Mouse (Mus musculus) kidney, adult 2 months (tissue): Measurements from ENCODE around the gene Aebp1. TPM values are rescaled to one million over a fixed set of nuclear protein-coding genes. Genes with fewer than 3 reads are reported as not detected.
A peak's percentile ranks its signal among the peaks of the same experiment; 100 is the strongest.

Experiments
- DNase-seq: peaks from one replicate; pipeline ENCODE4 v3.0.0; 2021
- H3K27ac ChIP-seq: fragments of 200-500 bp; 2 replicates; pipeline ENCODE4 v1.5.1; 2012; ENCODE audit warnings: low read depth, low read length, control low read depth, inconsistent platforms; ENCODE audit not compliant: insufficient read depth
- H3K27me3 ChIP-seq: fragments of 200-500 bp; replicated peaks from 2 replicates; pipeline ENCODE4 v1.6.1; 2012; ENCODE audit warnings: mild to moderate bottlenecking, moderate library complexity, low read length, inconsistent platforms; ENCODE audit not compliant: control insufficient read depth, insufficient read depth
- H3K36me3 ChIP-seq: fragments of 200-500 bp; 2 replicates; pipeline ENCODE4 v1.6.1; 2012; ENCODE audit warnings: mild to moderate bottlenecking, moderate library complexity, low read length, inconsistent platforms; ENCODE audit not compliant: control insufficient read depth, insufficient read depth
- H3K4me1 ChIP-seq: fragments of 200-500 bp; 2 replicates; pipeline ENCODE4 v1.6.1; 2011; ENCODE audit warnings: low read length; ENCODE audit not compliant: control insufficient read depth, insufficient read depth
- H3K4me3 ChIP-seq: fragments of 200-500 bp; 2 replicates; pipeline ENCODE4 v1.5.1; 2011; ENCODE audit warnings: mild to moderate bottlenecking, low read depth, low read length, control low read depth; ENCODE audit not compliant: insufficient read depth
- CTCF ChIP-seq: fragments of 200-500 bp; conservative IDR thresholded peaks from 2 replicates; pipeline ENCODE4 v1.5.1; 2011; ENCODE audit warnings: low read depth, mild to moderate bottlenecking, control low read depth, low read length, moderate library complexity, mixed read lengths; ENCODE audit not compliant: insufficient read depth, insufficient read length
- POLR2A ChIP-seq: fragments of 200-500 bp; IDR thresholded peaks from one replicate; pipeline ENCODE4 v1.6.1; 2011; ENCODE audit warnings: low read depth, low read length, control low read depth
- WGBS: fragments of 180-500 bp; shearing (Covaris S2); methylation state at CpG from one replicate; pipeline ENCODE4 v1.1.7; 2018; 5-methylcytosine and 5-hydroxymethylcytosine counted together
- polyA plus RNA-seq: library from polyadenylated mRNA; depleted of rRNA; stranded (reverse); fragments of >200 nt; gene quantifications from 2 replicates; pipeline ENCODE4 v1.2.3, GENCODE M21; 2012

The Aebp1 gene
- polyA plus RNA-seq, 1 experiment, result 91.4 TPM

- no peak overlapping the region for H3K27ac ChIP-seq
- TF ChIP-seq CTCF (no peak), POLR2A (no peak)
- peaks cover under 1% of the 10 kb centered on the region; the same call in 1 of the 2 replicates for H3K4me1 ChIP-seq
- WGBS, result 42% methylated on average over 16 of the region's 16 CpGs
- DNase-seq, result no peak
- no peaks in the 10 kb centered on the region for H3K27me3 ChIP-seq
- no peak overlapping the region for H3K4me3 ChIP-seq
- H3K36me3 ChIP-seq, result no peaks in the 10 kb centered on the region
Observed at GRCm38 (mm10) chr11:5897230-5897629, 35.5 kb downstream of the Aebp1 start.

- no peak for DNase-seq
- 43% methylated on average over 10 of the region's 10 CpGs for WGBS
- H3K27ac ChIP-seq, result no peak overlapping the region
- H3K36me3 ChIP-seq, result no peaks in the 10 kb centered on the region
- no peak overlapping the region for H3K4me3 ChIP-seq
- H3K4me1 ChIP-seq, result no peaks in the 10 kb centered on the region
- no peak for TF ChIP-seq POLR2A
- no peak for TF ChIP-seq CTCF
- H3K27me3 ChIP-seq, result no peaks in the 10 kb centered on the region
Observed at GRCm38 (mm10) chr11:5897839-5898238, 36.1 kb downstream of the Aebp1 start.

DNA sequence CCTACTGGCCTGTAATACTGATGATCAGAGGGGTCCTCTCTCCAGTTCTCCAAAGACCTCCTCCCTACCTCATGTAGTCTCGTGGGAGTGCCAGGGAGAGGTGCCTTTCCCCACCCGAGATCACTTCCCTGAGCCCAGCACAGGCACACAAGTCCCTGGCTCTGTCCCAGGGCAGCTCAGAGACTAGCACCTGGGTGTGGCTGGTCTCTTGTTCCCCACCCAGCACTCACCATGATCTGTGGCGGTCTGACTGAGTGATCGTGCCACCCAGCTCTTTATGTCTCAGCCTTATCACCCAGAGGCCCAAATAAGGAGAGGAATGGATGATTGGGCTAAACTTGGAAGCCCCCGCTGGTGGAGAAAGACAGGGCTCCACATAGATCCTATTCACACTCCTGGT, 36.8 kb downstream of the Aebp1 start, which contains the start of gene Myl7:
Gene Myl7 (minus strand): TSS at position 252 of the 400 bp plus-strand sequence.
- 75% methylated on average over 5 of the region's 5 CpGs for WGBS
- Histone ChIP-seq H3K4me3 (no peak within 1 kb of the TSS), H3K27me3 (no peaks in the 10 kb centered on the region), H3K4me1 (no peaks in the 10 kb centered on the region), H3K36me3 (no peaks in the 10 kb centered on the region), H3K27ac (no peak within 1 kb of the TSS)
- no peak for DNase-seq
- TF ChIP-seq CTCF (no peak), POLR2A (no peak)

DNA sequence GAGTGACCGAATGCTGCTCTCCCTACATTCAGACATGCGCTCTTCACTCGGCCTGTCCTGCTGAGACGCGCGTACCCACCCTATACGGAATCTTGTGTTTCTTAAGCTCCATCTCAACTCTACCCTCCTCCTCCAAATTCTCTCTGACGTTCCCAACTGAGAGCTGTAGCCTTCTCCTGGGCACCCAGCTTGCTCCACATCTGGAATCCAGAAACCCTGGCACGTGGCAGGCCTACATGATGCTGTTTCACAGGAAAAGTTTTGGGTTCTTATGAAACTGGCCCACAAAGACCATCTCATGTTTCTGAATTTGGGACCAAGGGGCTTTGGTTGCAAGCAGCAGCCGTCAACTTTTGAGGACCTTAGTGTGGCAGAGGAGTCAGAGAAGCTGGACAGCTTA, 37.5 kb downstream of the Aebp1 start:
- Histone ChIP-seq H3K27ac (no peak overlapping the region), H3K4me1 (no peaks in the 10 kb centered on the region), H3K36me3 (no peaks in the 10 kb centered on the region), H3K4me3 (no peak overlapping the region), H3K27me3 (no peaks in the 10 kb centered on the region)
- DNase-seq, result no peak
- no peak for TF ChIP-seq CTCF
- no peak for TF ChIP-seq POLR2A
- 98% methylated on average over 10 of the region's 10 CpGs for WGBS

GRCm38 (mm10) chr11:5901320-5901719, 39.6 kb downstream of the Aebp1 start:
- Histone ChIP-seq H3K4me3 (no peak overlapping the region), H3K27ac (no peak overlapping the region), H3K4me1 (no peaks in the 10 kb centered on the region), H3K27me3 (no peaks in the 10 kb centered on the region), H3K36me3 (no peaks in the 10 kb centered on the region)
- WGBS, result 47% methylated on average over 3 of the region's 3 CpGs
- no peak for DNase-seq
- no peak for TF ChIP-seq CTCF
- no peak for TF ChIP-seq POLR2A

- TF ChIP-seq CTCF (no peak), POLR2A (no peak)
- Histone ChIP-seq H3K4me3 (no peak overlapping the region), H3K27ac (no peak overlapping the region), H3K27me3 (no peaks in the 10 kb centered on the region), H3K36me3 (no peaks in the 10 kb centered on the region), H3K4me1 (no peaks in the 10 kb centered on the region)
- DNase-seq, result peak; percentile 16
- 5% methylated on average over 32 of the region's 32 CpGs for WGBS
Observed at GRCm38 (mm10) chr11:5901950-5902349, 40.2 kb downstream of the Aebp1 start.

GRCm38 (mm10) chr11:5902390-5902789, 40.6 kb downstream of the Aebp1 start:
- Histone ChIP-seq H3K4me3 (no peak overlapping the region), H3K27ac (no peak overlapping the region)
- WGBS, result 26% methylated on average over 6 of the region's 6 CpGs

More at GRCm38 (mm10) chr11:5902390-5902789, 40.6 kb downstream of the Aebp1 start:
- H3K4me1 ChIP-seq, result no peaks in the 10 kb centered on the region
- DNase-seq, result no peak
- TF ChIP-seq CTCF (no peak), POLR2A (no peak)
- no peaks in the 10 kb centered on the region for H3K36me3 ChIP-seq
- no peaks in the 10 kb centered on the region for H3K27me3 ChIP-seq
